Mouse (Mus musculus) thymus, postnatal 36 days (tissue): ENCODE results near the gene B4galt1.
A peak's percentile ranks its signal among the peaks of the same experiment; 100 is the strongest.
"Not testable (repeated sequence)": the region's sequence is repeated elsewhere in the genome, so short reads cannot be mapped to it uniquely, and the experiment has no call there.

Experiments
- DNase-seq, 2 experiments: peaks; one replicate each; pipeline ENCODE4 v3.0.0; 2022; ENCODE audit warnings: mixed read lengths in 2 of 2

Gene B4galt1

DNA sequence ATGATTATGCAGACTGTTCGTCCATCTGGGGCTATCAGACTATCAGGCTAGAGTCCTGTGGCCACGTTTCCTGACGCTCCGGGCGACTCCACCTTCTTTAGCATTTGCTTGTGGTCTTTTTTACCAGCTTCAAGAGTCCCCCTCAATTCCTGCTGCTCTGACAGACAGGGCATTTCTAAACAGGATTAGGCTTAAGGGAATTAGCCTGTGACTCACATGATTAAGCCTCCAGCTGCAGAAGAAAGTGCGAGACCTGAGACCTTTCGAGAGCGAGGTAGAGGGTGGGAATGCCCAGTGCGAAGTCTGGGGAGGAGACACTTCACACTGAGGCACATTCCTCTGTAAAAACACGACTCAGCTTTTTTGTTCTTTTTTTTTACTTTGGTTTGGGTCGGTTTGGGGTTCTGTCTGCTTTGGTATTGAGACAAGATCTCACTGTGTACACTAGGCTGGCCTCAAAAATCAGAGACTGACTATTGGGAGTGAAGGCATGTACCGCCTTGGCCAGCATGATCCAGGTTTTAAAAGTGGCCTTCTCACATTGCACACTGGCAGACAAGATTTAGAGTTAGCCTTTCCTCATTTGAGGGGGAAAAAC, 37.9 kb downstream of the B4galt1 start:
- DNase-seq = no peak

DNA sequence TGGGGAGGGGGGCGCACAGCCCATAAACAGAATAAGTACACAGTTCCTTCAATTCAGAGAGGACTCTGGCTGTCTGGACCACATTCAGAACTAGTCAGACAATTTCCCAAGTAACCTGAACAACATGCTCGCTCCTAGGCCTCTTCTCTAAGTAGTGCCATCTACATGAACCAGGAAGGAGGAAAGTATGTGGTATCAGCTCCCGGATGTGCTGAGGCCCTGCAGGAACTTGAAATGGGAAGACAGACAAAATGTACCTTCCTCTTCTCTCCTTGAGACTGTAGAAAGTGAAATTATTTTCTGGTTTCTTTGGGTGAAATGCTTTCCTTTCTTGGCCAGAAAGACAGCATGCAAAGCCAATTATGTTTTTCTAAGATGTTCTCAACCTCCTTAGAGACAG, 38.7 kb downstream of the B4galt1 start:
- DNase-seq = no peak

DNA sequence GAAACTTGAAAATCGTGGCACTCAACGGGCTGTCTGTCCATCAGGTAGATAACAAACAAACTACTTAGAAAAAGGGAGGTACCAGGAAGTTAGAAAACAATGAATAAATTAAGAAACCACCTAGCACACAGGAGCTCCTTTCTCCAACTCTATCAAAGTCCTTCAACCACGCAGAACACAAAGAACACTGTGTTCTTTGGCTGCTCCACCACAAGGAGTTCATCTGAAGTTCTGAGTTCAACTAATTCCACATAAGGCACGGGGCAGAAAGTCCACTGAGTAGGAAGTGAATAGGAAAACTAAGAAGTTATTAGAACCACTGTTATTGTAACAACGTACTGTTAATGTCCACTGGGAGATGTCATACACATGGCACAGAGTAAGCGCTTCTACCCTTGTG, 39.4 kb downstream of the B4galt1 start:
- DNase-seq = no peak

DNA sequence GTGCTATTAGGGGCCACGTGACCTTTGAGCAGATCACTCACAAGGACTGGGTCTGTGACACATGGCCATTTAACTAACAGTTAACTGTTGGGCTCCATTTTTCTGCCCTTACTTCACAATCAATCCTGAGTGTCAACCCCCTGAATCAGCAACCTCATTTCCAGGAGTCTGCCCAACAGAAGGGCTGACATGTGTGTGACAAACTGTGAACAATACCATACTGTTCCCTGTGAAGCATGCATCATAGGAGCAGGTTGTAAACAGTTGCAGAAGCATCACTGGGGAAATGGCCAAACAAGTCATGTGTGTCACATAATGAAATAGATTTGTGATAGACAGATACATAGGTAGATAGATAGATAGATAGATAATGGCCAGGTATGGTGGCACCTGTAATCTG, 40.9 kb downstream of the B4galt1 start:
- DNase-seq = no peak

DNA sequence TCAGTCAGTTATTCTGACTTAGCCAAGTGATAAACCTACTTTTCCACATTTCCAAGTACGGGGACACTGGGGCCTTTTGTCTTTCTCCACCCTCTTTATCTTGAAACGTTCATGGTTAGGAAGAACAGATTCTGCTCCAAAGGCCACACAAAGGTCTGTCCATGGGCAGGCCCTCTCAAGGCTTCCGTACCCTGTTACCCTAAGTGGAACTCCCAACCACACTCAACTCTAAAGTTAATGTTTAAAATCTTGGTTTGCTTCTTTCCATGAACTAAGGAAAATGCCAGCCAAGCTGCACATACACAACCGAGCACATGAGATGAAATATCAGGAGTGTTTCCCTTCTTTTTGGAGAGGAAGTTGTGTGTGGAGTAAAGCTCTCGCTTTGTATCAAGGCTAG, 43.3 kb downstream of the B4galt1 start:
- no peak for DNase-seq

DNA sequence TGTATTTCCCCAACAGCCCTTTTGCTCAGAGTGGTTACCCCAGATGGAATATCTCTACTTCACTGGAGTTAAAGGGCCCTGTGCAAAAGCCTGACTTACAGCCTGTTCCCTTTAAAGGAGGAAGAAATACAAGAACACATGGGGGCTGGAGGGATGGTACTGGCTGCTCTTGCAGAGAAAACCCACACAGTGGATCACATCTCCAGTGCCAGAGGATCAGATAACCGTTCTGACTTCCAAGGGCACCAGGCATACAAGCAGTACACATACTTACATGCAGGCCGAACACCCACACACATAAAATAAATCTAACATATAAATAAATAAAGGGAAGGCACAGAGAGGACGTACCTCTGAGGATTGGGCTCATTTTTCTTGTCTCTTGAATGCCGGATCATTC, 46.4 kb downstream of the B4galt1 start:
- no peak for DNase-seq

DNA sequence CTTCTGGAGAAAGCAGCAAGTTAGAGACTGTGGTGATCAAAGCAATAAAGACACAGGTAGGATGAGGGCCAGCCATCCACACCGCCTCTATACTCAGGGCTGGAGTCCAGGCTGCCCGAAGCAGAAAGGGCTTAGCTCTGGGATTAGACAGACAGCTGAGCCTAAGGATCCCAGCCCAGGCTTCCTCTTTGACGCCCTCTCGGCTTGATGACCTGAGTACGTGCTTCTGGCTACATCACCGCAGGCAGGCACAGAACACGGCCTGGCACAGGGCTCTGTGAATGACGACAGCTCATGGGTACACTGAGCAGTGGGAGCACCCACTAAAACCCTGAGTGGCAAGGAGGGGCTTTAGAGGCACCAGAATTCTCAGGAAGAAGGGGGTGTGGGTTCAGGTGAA, 48.4 kb downstream of the B4galt1 start:
- DNase-seq = no peak

DNA sequence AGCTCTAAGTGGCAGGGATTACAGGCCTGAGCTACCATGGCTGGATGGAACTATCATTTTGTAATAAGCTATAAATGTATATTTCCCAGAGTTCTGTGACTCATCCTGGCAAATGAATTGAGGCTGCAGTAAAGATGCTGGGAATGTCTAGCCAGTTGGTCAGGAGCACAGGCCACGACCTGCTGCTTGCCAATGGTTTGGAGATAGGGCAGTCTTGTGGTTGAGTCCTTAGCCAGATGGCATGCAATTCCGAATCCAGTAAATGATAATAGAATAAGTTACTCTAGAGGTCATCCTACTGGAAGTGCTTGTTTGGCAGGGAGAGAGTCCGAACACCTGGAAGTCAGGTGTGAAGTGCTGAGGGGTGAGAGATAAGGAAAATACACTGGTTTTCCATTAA, 51.0 kb downstream of the B4galt1 start:
- DNase-seq = no peak

DNA sequence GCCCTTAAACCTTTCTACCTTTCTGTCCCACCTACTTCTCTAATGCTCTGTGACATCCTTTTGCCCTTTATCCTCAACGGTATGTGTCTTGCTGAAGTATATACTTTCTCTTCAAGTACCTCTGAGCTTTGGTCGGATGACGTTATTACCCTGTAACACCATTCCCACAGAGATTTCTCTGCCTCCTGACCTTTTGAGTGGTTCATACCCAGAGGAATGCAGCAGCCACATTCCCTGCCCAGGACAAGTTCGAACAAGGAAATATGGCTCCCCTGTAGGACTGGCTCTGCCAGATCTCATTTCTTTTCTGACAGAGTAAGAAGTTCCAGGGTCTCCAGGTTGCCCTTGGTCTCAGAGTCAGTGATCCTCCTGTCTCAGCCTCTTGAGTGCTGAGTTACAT, 51.9 kb downstream of the B4galt1 start:
- DNase-seq = no peak

DNA sequence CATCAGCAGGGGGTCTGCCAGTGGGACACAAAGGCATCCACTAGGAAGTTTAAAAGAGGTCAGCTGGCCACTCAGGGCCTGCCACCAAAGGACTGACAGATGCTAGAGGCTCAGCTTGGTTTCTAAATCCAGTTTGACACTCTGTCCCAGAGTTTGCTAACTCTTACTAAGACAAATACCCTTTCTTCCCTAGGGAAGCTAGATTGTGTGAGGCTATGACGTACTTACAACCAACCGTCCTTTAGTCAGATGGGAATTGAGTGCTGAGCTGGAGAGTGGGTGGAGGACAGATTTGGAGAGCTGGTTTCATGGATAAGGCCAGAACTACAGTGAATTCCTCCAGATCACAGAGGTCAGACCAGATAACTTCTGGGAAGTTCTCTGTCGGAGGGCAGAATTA, 52.9 kb downstream of the B4galt1 start:
- DNase-seq = no peak

DNA sequence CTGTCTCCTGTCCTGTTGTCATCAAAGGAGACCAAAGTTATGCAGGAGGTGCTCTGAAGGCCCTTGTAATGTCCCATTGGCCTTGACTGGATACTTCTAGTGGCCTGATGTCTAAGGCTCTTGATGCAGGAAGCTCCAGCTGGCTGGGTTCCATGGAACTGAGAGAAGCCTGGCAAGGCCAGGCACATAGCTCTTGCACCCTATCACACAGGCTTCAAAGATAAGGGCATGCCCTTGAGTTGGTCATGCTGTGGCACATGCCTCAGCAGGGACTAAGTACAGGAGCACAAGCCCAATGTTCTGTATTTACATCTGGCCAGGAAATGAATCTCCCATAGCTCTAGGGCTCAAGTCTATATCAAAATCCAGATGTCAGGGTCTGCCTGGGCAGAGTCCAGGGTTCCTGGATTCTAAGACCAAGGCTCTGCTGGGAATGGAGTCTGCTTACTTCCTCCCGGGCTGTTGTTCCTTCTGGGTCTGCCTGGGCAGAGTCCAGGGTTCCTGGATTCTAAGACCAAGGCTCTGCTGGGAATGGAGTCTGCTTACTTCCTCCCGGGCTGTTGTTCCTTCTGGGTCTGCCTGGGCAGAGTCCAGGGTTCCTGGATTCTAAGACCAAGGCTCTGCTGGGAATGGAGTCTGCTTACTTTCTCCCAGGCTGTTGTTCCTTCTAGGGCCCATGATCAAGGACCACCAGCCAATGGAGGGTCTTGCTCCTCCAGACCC, 54.8 kb downstream of the B4galt1 start:
- not testable (repeated sequence) for DNase-seq

DNA sequence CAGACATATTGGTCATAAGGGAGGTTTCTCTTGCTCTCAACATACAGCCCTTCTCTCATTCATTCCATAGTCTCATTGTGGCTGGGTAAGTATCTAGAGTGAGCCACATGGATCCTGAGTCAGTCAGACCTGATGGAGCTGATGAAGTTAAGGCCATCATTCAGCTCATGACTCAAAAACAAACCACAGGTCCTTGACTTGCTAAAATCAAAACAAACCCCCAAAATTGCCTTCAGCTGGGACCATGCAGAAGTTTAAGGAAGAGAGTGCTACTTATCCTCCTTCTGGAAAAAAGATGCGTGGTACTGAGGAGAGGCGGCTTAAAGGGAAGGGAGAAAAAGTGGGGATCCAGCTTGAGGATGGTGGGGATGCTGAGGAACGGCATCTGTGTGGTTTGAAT, 58.0 kb downstream of the B4galt1 start:
- DNase-seq = no peak

DNA sequence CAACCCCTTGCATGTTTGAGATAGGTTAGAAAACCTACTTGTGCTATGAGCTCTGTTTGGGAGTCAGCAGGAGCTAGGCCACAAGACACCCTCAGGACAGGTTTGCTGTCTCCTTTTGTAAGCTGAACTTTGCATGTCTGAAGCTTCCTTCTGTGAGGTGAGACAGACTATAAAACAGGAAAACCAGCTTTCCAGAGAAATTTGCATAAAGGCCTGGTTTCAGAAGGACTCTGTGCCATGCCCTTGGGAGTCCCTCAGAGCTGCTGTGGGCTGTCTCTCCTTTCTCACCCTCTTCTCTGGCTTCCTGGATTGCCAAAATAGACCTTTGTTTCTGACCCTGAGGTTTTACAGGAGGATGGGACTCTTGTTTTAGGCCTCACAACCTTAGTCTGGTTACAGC, 59.5 kb downstream of the B4galt1 start:
- no peak for DNase-seq

DNA sequence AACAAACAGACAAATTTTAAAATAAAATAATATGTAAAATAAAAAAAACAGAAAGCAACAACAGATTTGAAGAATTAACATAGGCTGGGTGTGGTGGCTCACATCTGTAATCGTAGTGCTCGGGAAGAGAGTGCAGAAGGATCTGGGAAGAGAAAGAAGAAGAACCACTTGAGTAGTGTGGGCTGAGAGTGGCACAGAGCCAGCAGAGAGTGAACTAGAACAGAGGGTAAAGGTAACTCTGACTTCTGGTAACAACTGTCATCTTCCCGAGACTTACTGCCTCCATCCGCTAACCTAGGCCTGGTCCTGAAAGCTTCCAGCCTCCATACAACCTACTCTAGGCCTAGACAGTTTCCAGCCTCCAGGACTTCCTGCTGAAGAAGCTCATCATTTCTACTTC, 62.6 kb downstream of the B4galt1 start:
- DNase-seq = no peak

DNA sequence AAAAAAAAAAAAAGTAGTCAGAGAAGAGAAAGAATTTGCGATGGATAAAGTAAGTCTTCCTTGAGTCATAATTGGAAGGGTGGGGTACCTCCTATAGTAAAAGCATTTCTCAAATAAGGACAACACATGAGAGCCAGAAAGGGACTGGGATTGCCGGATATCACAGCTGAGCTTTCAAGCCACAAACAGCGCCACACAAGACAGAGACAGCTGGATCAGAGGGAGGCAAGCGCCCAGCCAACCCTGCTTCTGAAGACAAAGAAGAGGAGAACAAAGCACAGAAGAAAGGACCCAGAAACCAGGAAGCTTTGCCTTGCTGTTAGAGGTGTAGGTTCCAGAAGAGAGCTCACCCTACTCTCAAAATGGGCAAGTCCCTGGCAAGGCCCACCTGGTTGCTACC, 67.2 kb downstream of the B4galt1 start:
- no peak for DNase-seq

DNA sequence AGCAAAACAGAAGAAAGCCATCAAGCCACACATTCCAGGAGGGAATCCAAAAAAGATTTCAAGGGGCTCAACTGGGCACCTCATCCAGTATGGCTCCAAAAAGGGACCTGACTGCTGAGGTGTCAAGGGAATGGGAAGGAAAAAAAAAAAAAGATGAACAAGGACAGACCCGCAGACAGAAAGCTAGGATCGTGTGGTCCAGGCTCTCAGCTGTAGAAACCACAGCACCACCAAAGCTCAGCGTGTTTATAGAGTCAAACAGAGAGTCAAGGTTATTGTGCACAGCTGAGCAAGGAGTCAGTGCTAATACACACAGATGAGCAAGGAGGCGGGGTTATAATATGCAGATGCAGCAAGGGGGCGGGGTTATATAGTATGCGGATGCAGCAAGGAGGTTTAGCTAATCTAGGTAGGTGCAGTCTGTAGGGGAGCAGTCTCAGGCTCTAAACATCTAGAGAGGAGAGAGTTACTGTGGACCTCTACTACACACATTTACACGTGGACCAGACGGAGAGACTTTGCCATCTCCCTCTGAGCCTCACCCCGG, 68.1 kb downstream of the B4galt1 start:
- no peak for DNase-seq

DNA sequence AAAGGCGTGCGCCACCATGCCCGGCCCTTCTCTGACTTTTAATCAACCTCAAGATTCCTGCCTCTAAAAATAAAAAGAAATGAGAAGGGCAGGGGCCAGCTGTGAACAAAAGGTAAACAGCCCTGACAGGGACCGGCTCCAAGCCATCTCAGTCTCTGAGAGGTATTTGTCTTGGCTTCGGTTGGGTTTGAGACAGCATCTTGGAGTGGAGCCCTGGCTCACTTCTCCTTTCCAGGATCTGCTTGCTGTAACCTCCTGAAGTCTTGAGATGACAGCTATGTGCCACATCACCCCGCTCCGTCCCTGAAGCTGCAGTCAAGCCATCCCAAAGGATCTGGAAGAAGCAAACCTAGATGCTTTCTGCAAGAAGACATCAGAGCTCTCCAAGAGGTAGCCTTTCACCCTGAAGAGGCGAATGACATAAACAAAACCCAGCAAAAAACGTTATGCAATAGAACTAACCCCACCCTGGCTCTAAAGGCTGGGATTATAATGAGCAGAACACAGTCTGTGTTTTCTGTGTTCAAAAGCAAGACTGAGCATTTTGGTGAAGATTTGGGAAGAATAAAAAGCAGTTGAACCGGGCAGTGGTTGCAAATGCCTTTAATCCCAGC, 69.1 kb downstream of the B4galt1 start:
- DNase-seq = no peak

DNA sequence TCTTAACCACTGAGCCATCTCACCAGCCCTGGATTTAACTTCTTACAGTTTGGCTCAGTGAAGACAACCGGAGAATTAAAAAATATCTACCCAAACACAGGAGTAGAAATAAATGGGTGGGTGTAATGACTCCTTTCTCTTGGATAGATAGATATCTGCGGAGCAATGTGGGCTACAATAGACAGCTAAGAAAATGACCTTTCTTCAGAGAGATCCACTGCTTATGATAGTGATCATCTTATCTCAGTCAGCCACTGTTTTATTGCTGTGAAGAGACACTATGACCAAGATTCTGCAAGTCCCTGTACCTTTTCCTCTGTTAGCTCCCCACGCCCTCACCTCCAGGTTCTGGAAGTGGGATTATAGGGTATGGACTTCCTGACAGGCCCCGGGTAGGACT, 70.8 kb downstream of the B4galt1 start:
- no peak for DNase-seq

DNA sequence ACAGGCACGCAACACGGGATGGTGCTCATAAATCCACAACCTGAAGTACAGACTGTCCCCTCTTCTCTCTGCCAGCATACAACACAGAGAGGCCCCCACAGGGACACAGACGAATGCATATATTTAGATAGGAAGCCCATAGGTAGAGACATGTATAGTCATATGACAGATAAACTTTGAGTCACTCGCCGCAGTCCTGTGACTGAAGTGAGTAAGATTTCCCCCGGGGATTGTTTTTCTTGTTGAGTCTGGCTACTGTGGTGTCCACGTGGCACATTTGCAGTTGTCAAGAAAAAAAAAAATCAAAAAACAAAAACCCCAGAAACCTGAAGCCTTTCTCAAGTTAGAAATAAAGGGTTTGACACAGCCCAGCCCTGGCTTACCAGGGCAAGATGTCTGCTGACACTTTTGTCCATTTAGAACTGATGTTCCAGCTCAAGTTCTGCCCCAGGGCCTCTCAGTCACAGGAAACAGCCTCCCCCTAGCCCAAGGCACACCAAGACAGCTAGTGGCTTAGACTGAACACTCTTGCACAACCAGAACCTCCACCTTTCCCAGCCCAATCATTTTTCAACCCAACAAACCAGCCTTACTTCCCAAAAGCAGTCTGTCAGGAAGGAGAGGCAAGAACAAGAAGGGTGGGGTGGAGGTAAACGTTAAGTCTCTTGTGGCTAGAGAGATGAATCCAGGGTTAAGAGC, 71.9 kb downstream of the B4galt1 start:
- DNase-seq = no peak

DNA sequence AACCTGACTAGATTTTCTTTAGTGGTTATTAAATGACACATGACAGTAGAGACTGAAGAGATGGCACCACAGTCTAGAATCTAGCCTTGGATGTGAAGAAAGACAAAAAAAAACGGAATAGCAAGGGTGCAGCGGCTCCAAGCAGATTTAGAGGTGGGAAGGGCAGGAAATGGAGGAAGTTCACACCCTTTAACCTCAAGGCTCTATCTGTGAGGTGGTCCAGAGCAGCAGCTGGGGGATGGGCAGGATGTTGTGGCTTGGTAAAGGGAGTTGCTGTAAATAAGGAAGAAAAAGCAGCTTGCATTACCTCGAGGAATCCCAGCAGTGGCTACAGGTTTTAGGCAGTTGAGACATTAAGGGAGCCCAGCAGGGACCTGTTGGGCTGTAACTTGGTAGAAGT, 72.7 kb downstream of the B4galt1 start:
- peak; percentile 69 to 81 for DNase-seq

DNA sequence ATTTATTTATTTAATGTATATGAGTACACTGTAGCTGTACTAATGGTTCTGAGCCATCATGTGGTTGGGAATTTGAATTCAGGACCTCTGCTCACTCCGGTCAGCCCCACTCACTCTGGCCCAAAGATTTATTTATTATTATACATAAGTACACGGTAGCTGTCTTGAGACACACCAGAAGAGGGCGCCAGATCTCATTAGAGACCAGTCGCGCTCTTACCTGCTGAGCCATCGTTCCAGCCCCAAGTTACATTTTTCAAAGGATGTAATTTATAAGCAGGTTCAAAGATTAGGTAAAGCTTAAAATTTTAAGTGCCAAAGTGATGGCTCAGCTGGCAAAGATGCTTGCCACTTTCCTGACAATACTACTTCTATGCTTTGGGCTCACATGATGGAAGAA, 75.1 kb downstream of the B4galt1 start:
- no peak for DNase-seq

DNA sequence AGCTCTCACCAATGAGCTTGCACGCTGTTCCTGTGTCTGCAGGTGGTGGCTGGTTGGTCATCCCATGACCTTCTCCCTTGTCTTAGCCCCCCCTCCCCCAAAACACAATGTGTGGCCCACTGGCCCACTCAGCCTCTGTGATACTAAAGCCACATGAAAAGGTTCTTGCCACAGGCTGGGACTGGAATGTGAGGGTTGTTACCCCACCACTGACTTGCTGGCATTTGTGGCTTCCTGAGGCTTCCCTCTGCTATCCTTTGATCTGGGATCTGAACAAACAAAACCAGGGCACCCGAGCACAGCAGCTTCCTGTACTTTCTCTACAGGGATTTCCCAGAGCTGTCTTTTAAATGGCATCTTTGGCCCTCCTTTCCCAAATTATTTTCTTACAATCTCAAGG, 76.7 kb downstream of the B4galt1 start:
- no peak for DNase-seq

DNA sequence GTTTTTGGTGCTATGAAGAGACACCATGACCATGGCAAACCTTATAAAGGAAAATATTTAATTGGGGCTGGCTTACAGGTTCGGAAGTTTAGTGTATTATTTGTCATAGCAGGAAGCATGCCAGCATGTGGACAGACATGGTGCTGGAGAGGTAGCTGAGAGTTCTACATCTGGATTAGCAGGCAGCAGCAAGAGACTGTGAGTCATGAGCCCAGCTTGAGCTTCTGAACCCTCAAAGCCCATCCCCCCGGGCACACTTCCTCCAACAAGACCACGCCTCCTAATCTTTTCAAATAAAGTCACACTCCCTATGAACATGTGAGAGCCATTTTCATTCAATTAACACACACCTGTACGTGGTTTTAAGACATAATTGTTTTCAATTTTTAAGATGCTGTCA, 77.4 kb downstream of the B4galt1 start:
- DNase-seq = peak in 1 of 2 experiments; percentile 39
